Comparison of ENCODE assay signal across 9 mouse cellular contexts in genomic region chr4:139597286-139598284, GRCm38 (mm10). TPM values are rescaled to one million over a fixed set of nuclear protein-coding genes. Genes with fewer than 3 reads are reported as not detected.
A peak's percentile ranks its signal among the peaks of the same experiment; 100 is the strongest.
DNase-seq lines count a peak whose midpoint lies in the region; ATAC-seq and TF ChIP-seq lines count a peak whose summit lies in the region.
"Had no signal": no experiment of that assay in that cellular context is flagged by ENCODE, and none has a peak within 500 bp of the region (broad histone marks: within the 10 kb centered on the region; RNA-seq: fewer than 3 reads in every experiment).

No protein-coding gene starts in this region.

- no peak for TF ChIP-seq CTCF in left cerebral cortex, adult 2 months (IDR thresholded peaks at IDR 0.05)
- TF ChIP-seq CTCF in olfactory bulb, adult 2 months (IDR thresholded peaks at IDR 0.05; ENCODE audit: insufficient read depth, low read depth, low read length): no peak

- no peak overlapping the region for H3K4me3 ChIP-seq in left cerebral cortex, adult 2 months
- 0 out of 2 replicates have a peak overlapping the region, but pooled peaks have one; percentile 1 for H3K4me3 ChIP-seq in embryonic facial prominence, embryonic 13.5 days
- H3K4me3 ChIP-seq in intestine, embryonic 16.5 days (ENCODE audit: low read length): no peak overlapping the region
- H3K4me3 ChIP-seq in olfactory bulb, adult 2 months (ENCODE audit: insufficient read depth, low read depth, low read length): no peak overlapping the region

- H3K9ac ChIP-seq in embryonic facial prominence, embryonic 13.5 days: peak overlapping the region; percentile 49
- peak overlapping the region; percentile 52 for H3K9ac ChIP-seq in intestine, embryonic 16.5 days (ENCODE audit: low read depth, low read length)

- H3K4me1 ChIP-seq in embryonic facial prominence, embryonic 13.5 days: peaks cover 91% of the 10 kb centered on the region
- H3K4me1 ChIP-seq in intestine, embryonic 16.5 days (ENCODE audit: control insufficient read depth, insufficient read depth, low read length): peaks cover 59% of the 10 kb centered on the region
- peaks cover 67% of the 10 kb centered on the region for H3K4me1 ChIP-seq in olfactory bulb, adult 2 months (ENCODE audit: control insufficient read depth, insufficient read depth, low read length)

- peak overlapping the region; percentile 59 for H3K4me2 ChIP-seq in embryonic facial prominence, embryonic 13.5 days
- H3K4me2 ChIP-seq in intestine, embryonic 16.5 days (ENCODE audit: low read depth, low read length): peak overlapping the region; percentile 47; the same call in 1 of the 2 replicates

- no peaks in the 10 kb centered on the region for H3K27me3 ChIP-seq in embryonic facial prominence, embryonic 13.5 days
- no peaks in the 10 kb centered on the region for H3K27me3 ChIP-seq in intestine, embryonic 16.5 days (replicated peaks; ENCODE audit: control insufficient read depth, insufficient read depth, low read length)

- H3K9me3 ChIP-seq in embryonic facial prominence, embryonic 13.5 days: no peaks in the 10 kb centered on the region
- no peaks in the 10 kb centered on the region for H3K9me3 ChIP-seq in intestine, embryonic 16.5 days (ENCODE audit: control insufficient read depth, low read length)

- TF ChIP-seq POLR2A in olfactory bulb, adult 2 months (IDR thresholded peaks at IDR 0.05; ENCODE audit: insufficient read depth, low read depth, low read length): no peak

- 42% methylated on average over 20 of the region's 20 CpGs for WGBS in embryonic facial prominence, embryonic 13.5 days
- 47% methylated on average over 20 of the region's 20 CpGs for WGBS in intestine, embryonic 16.5 days
- 69% methylated on average over 20 of the region's 20 CpGs for WGBS in olfactory bulb, adult 2 months

- ATAC-seq in embryonic facial prominence, embryonic 13.5 days (ENCODE audit: insufficient number of reproducible peaks, insufficient read depth, low FRiP score, low TSS enrichment, low read depth): no peak
- no peak for ATAC-seq in intestine, embryonic 16.5 days
- ATAC-seq in cerebellum, adult (ENCODE audit: insufficient number of reproducible peaks, low FRiP score, low TSS enrichment): no peak; the same call in 1 of the 2 replicates

- intact Hi-C loops in left cerebral cortex, adult 2 months (cut with DNase I): no loop called here

- peak overlapping the region; percentile 85 for H3K27ac ChIP-seq in left cerebral cortex, adult 2 months
- H3K27ac ChIP-seq in embryonic facial prominence, embryonic 13.5 days: peak overlapping the region; percentile 93
- peak overlapping the region; percentile 94 for H3K27ac ChIP-seq in intestine, embryonic 16.5 days (ENCODE audit: low read length)
- H3K27ac ChIP-seq in olfactory bulb, adult 2 months (ENCODE audit: insufficient read depth, low read depth, low read length): peak overlapping the region; percentile 46; the same call in 1 of the 2 replicates

- no peaks in the 10 kb centered on the region for H3K36me3 ChIP-seq in embryonic facial prominence, embryonic 13.5 days
- no peaks in the 10 kb centered on the region for H3K36me3 ChIP-seq in intestine, embryonic 16.5 days (ENCODE audit: control insufficient read depth, insufficient read depth, low read length)

- no peak for DNase-seq in left cerebral cortex, adult 2 months (ENCODE audit: extremely low spot score in 1 of 2, low spot score in 2 of 2)
- DNase-seq in left cerebral cortex, adult 11 months (ENCODE audit: low spot score): no peak
- no peak for DNase-seq in right cerebral cortex, adult 2 months (ENCODE audit: low spot score in 2 of 2)
- no peak for DNase-seq in urinary bladder, adult 2 months (ENCODE audit: low spot score)

RNA-seq across cellular contexts. Expression of gene Gm21969, which starts 5.4 kb away (rescaled TPM):
- not detected for total RNA-seq in left cerebral cortex, adult 2 months (2021)
- polyA plus RNA-seq in embryonic facial prominence, embryonic 13.5 days (2015; fragmentation: Nextera tagmentation; extraction: Ambion mirVana): not detected in 2 replicates
- not detected in 2 replicates for polyA plus RNA-seq in intestine, embryonic 16.5 days (2015; fragmentation: Nextera tagmentation; extraction: Ambion mirVana)
- not detected in 2 replicates for polyA plus RNA-seq in olfactory bulb, adult 2 months (2012; ENCODE audit: insufficient read depth, insufficient read length, low replicate concordance, missing spikeins)
- 0.04 TPM in 1 of 2 replicates, not detected in the other for polyA plus RNA-seq in urinary bladder, adult 2 months (2012; rRNA removed)
- polyA plus RNA-seq: brain, embryonic 14.5 days had no signal

RNA-seq across cellular contexts. Expression of gene Aldh4a1, which starts 25.1 kb away (rescaled TPM):
- total RNA-seq in left cerebral cortex, adult 2 months (2021): 10 to 100 TPM; 16.9 to 17.0 TPM
- polyA plus RNA-seq in embryonic facial prominence, embryonic 13.5 days (2015; fragmentation: Nextera tagmentation; extraction: Ambion mirVana): 29.5 and 29.6 TPM in 2 replicates
- 13.7 and 17.2 TPM in 2 replicates for polyA plus RNA-seq in intestine, embryonic 16.5 days (2015; fragmentation: Nextera tagmentation; extraction: Ambion mirVana)
- polyA plus RNA-seq in olfactory bulb, adult 2 months (2012; ENCODE audit: insufficient read depth, insufficient read length, low replicate concordance, missing spikeins): not detected in 2 replicates
- 26.5 and 33.0 TPM in 2 replicates for polyA plus RNA-seq in urinary bladder, adult 2 months (2012; rRNA removed)

RNA-seq across cellular contexts. Expression of gene Tas1r2, which starts 55.8 kb away (rescaled TPM):
- not detected for total RNA-seq in left cerebral cortex, adult 2 months (2021)
- not detected in 2 replicates for polyA plus RNA-seq in embryonic facial prominence, embryonic 13.5 days (2015; fragmentation: Nextera tagmentation; extraction: Ambion mirVana)
- not detected in 2 replicates for polyA plus RNA-seq in intestine, embryonic 16.5 days (2015; fragmentation: Nextera tagmentation; extraction: Ambion mirVana)
- not detected in 2 replicates for polyA plus RNA-seq in olfactory bulb, adult 2 months (2012; ENCODE audit: insufficient read depth, insufficient read length, low replicate concordance, missing spikeins)
- polyA plus RNA-seq in urinary bladder, adult 2 months (2012; rRNA removed): not detected in 2 replicates
